ENCODE assay signal across 8 mouse cellular contexts in the genomic region with DNA sequence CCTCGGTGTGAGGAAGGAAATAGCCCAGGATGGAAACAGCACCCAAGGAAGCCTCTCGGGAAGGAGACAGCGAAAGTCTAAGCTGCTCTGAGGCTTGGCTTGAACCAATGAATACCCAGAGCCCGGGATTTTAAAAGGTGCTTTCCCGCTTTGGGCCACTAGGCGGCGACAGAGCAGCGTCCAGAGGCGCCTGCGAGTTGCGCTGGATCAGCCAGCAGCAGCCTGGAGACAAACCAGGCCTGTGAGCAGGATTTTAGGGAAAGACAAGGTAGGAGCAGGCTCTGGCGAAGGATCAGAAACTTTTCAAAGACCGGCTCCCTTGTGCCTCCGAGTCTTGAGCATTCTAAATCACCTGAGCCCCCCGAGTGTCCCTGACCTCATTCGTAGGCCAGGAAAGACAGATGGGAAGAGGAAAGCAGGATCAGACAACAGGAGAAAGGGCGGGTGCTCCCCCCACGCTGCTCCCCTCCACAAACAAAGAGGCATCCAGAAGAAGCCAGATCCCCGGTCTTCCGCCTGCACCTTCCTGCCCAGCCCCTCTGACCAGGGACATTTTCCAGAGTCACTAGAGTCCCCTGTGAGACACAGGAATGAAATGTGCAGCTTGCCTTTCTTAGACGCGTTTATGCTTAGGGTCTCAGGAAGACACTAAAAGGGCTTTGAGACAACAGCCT. TPM values are rescaled to one million over a fixed set of nuclear protein-coding genes. Genes with fewer than 3 reads are reported as not detected.
A peak's percentile ranks its signal among the peaks of the same experiment; 100 is the strongest.
DNase-seq lines count a peak whose midpoint lies in the region; ATAC-seq lines count a peak whose summit lies in the region.

No protein-coding gene starts in this region.

- peaks cover 7% of the 10 kb centered on the region; the same call in 1 of the 2 replicates for H3K27me3 ChIP-seq in hindbrain, embryonic 15.5 days

- no peaks in the 10 kb centered on the region for H3K9me3 ChIP-seq in hindbrain, embryonic 15.5 days

- no peak overlapping the region for H3K4me2 ChIP-seq in hindbrain, embryonic 15.5 days

- WGBS in hindbrain, embryonic 15.5 days = 12% methylated on average over 22 of the region's 22 CpGs

- peak; percentile 65 for ATAC-seq in hindbrain, embryonic 15.5 days (ENCODE audit: low FRiP score, low read depth)
- peak; percentile 70 for ATAC-seq in megakaryocyte, adult 5-6 weeks (ENCODE audit: poor library complexity, severe bottlenecking)
- ATAC-seq in inflammation-experienced regulatory T-cells, adult 6 months = no peak

- no peak overlapping the region for H3K27ac ChIP-seq in hindbrain, embryonic 15.5 days (replicated peaks)

- peak; percentile 74 to 95 for DNase-seq in adrenal gland, adult (ENCODE audit: inconsistent age in 2 of 2, low spot score in 1 of 2)
- DNase-seq in cerebellum, postnatal 36 days = peak; percentile 82 to 90
- DNase-seq in gastrocnemius, adult 18-20 months (ENCODE audit: low spot score) = peak; percentile 84
- peak; percentile 87 to 98 for DNase-seq in layer of hippocampus, postnatal 25 days (ENCODE audit: extremely low spot score in 1 of 2, low spot score in 1 of 2)
- peak; percentile 66 to 76 for DNase-seq in right cerebral cortex, postnatal 36 days (ENCODE audit: low spot score in 2 of 2)

- no peaks in the 10 kb centered on the region for H3K36me3 ChIP-seq in hindbrain, embryonic 15.5 days

- no peak overlapping the region for H3K9ac ChIP-seq in hindbrain, embryonic 15.5 days

- no peak overlapping the region for H3K4me3 ChIP-seq in hindbrain, embryonic 15.5 days

- no peaks in the 10 kb centered on the region for H3K4me1 ChIP-seq in hindbrain, embryonic 15.5 days (replicated peaks)

RNA-seq across cellular contexts. Expression of gene Gsc, which starts 32.9 kb away (rescaled TPM):
- not detected for total RNA-seq in gastrocnemius, adult 18-20 months (2021)
- 0.16 and 0.21 TPM in 2 replicates for polyA plus RNA-seq in hindbrain, embryonic 15.5 days (2015; fragmentation: Nextera tagmentation; extraction: Ambion mirVana)
- not detected for total RNA-seq in layer of hippocampus, postnatal 25 days (2021)
- total RNA-seq in megakaryocyte, adult 5-6 weeks (2015) = not detected in 2 replicates
- not detected in 2 replicates for total RNA-seq in megakaryocyte, adult 5-6 weeks (2017)
- not detected for polyA plus RNA-seq in inflammation-experienced regulatory T-cells, adult 6 months (2017; shearing (Covaris generic))

RNA-seq across cellular contexts. Expression of gene Serpina3n, which starts 33.7 kb away (rescaled TPM):
- 10 to 100 TPM in 1 of 2 experiments, 1 to 10 TPM in 1; 6.6 to 10.6 TPM for total RNA-seq in gastrocnemius, adult 18-20 months (2021)
- 1.7 TPM in 2 replicates for polyA plus RNA-seq in hindbrain, embryonic 15.5 days (2015; fragmentation: Nextera tagmentation; extraction: Ambion mirVana)
- 10 to 100 TPM; 72.2 to 78.7 TPM for total RNA-seq in layer of hippocampus, postnatal 25 days (2021)
- total RNA-seq in megakaryocyte, adult 5-6 weeks (2015) = 0.23 and 0.31 TPM in 2 replicates
- not detected in 2 replicates for total RNA-seq in megakaryocyte, adult 5-6 weeks (2017)
- not detected for polyA plus RNA-seq in inflammation-experienced regulatory T-cells, adult 6 months (2017; shearing (Covaris generic))

Comparison
In these comparisons a context has a peak if more than half of its experiments do, and no peak if none do; other contexts are left out.
1. RNA of gene Serpina3n, which starts 33.7 kb away (total RNA-seq): 72.2 to 78.7 TPM in layer of hippocampus, postnatal 25 days; 6.6 to 10.6 TPM in gastrocnemius, adult 18-20 months and 0.23 to 0.31 TPM in megakaryocyte, adult 5-6 weeks; every median in the first group is over 4 times any median in the second.
2. Peak in every context shown above with its lines, with median percentiles within 50 percentile points of each other: DNase-seq.